Mouse (Mus musculus) heart, embryonic 15.5 days (tissue): ENCODE data around the gene Enkur. TPM values are rescaled to one million over a fixed set of nuclear protein-coding genes. Genes with fewer than 3 reads are reported as not detected.

Experiments used
- ATAC-seq: fragments of 200-750 bp; cut with Nextera tagmentation; replicated peaks from 2 replicates; pipeline ENCODE4 v1.8.0; 2017; ENCODE audit warnings: low read depth, moderate TSS enrichment; ENCODE audit not compliant: insufficient number of reproducible peaks, insufficient read depth, low FRiP score
- H3K27ac ChIP-seq: fragments of 300-500 bp; sonication (generic); 2 replicates; pipeline ENCODE4 v1.5.1; 2015; ENCODE audit warnings: mild to moderate bottlenecking, inconsistent platforms
- H3K27me3 ChIP-seq: fragments of 300-500 bp; sonication (generic); 2 replicates; pipeline ENCODE4 v1.6.1; 2015; ENCODE audit warnings: inconsistent platforms
- H3K36me3 ChIP-seq: fragments of 300-500 bp; sonication (generic); 2 replicates; pipeline ENCODE4 v1.6.1; 2015; ENCODE audit warnings: mild to moderate bottlenecking, inconsistent platforms
- H3K4me1 ChIP-seq: fragments of 300-500 bp; sonication (generic); replicated peaks from 2 replicates; pipeline ENCODE4 v1.6.1; 2015; ENCODE audit warnings: inconsistent platforms
- H3K4me2 ChIP-seq: fragments of 300-500 bp; sonication (generic); 2 replicates; pipeline ENCODE4 v1.6.1; 2015; ENCODE audit warnings: inconsistent platforms, mild to moderate bottlenecking, moderate library complexity
- H3K4me3 ChIP-seq: fragments of 300-500 bp; sonication (generic); 2 replicates; pipeline ENCODE4 v1.5.1; 2015; ENCODE audit warnings: mild to moderate bottlenecking, inconsistent platforms
- H3K9ac ChIP-seq: fragments of 300-500 bp; sonication (generic); 2 replicates; pipeline ENCODE4 v1.6.1; 2015; ENCODE audit warnings: mild to moderate bottlenecking, inconsistent platforms
- H3K9me3 ChIP-seq: fragments of 300-500 bp; sonication (generic); replicated peaks from 2 replicates; pipeline ENCODE4 v1.6.1; 2016; ENCODE audit warnings: inconsistent platforms
- WGBS: fragments of 180-500 bp; shearing (Covaris S2); methylation state at CpG from one replicate; pipeline ENCODE4 v1.1.7; 2015; ENCODE audit warnings: mixed read lengths; 5-methylcytosine and 5-hydroxymethylcytosine counted together
- polyA plus RNA-seq: library from polyadenylated mRNA; unstranded; fragments of >200 nt; fragmentation: Nextera tagmentation; extraction: Ambion mirVana; gene quantifications from 2 replicates; pipeline ENCODE4 v1.2.1, GENCODE M21; 2015

Gene Enkur
- polyA plus RNA-seq, 1 experiment from 2014 or later, result 2.6 TPM

DNA sequence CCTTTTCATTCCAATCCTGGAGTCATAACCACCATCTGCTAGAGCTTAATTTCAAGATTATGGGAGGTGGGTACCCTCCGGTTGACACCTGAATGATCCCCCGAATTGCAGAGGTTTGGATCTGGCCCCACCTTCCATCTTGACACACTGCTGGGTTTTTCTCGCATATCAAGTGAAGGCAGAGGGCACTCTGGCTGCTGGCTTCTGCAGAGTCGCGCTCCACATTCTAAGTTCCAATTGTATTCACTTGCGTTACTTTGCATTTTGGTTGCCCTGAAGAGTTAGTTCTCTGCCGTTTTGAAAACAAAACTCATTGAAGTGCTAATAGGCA lies 64.0 kb downstream of the Enkur start:
- Histone ChIP-seq H3K4me1 (peaks cover 14% of the 10 kb centered on the region; the same call in 1 of the 2 replicates), H3K9ac (peak overlapping the region; percentile 63), H3K4me2 (peak overlapping the region; percentile 99), H3K9me3 (no peaks in the 10 kb centered on the region), H3K4me3 (peak overlapping the region; percentile 63), H3K27me3 (no peaks in the 10 kb centered on the region), H3K27ac (peak overlapping the region; percentile 72), H3K36me3 (no peaks in the 10 kb centered on the region)
- no peak for ATAC-seq
- WGBS, result 19% methylated on average over 7 of the region's 7 CpGs

Other genes starting within 250 kb of the Enkur start
- 16.7 and 17.2 TPM in 2 replicates for gene Arhgap21, start 236.5 kb downstream of the Enkur start, polyA plus RNA-seq
- gene Thnsl1, start 359 bp upstream of the Enkur start, polyA plus RNA-seq, result 6.1 and 6.3 TPM in 2 replicates
- 0.05 TPM in 1 of 2 replicates, not detected in the other for gene Gpr158, start 162.2 kb upstream of the Enkur start, polyA plus RNA-seq